Mouse (Mus musculus): ENCODE data around the gene Tex19.2. TPM values are rescaled to one million over a fixed set of nuclear protein-coding genes. Genes with fewer than 3 reads are reported as not detected.

The Tex19.2 gene
- polyA plus RNA-seq, 1 experiment from 2014 or later = not detected

GRCm38 (mm10) chr11:121101124-121101805, 17.2 kb downstream of the Tex19.2 start:
- ATAC-seq (ENCODE audit: low FRiP score) (no peak), DNase-seq (ENCODE audit: low spot score) (no peak)
- no peak overlapping the region for H3K4me2 ChIP-seq (replicated peaks; ENCODE audit: low read depth, low read length)
- H3K9me3 ChIP-seq (ENCODE audit: control insufficient read depth, low read length) = no peaks in the 10 kb centered on the region
- H3K27me3 ChIP-seq (ENCODE audit: control insufficient read depth, insufficient read depth, low read length) = no peaks in the 10 kb centered on the region
- no peak overlapping the region for H3K27ac ChIP-seq (ENCODE audit: low read depth, low read length)
- WGBS = 92% methylated on average over 4 of the region's 4 CpGs
- H3K4me1 ChIP-seq (replicated peaks; ENCODE audit: control insufficient read depth, insufficient read depth, low read length) = no peaks in the 10 kb centered on the region
- no peak overlapping the region for H3K9ac ChIP-seq (ENCODE audit: low read depth, low read length)
- H3K36me3 ChIP-seq (ENCODE audit: control insufficient read depth, insufficient read depth, low read length) = no peaks in the 10 kb centered on the region
- H3K4me3 ChIP-seq (ENCODE audit: low read depth, low read length) = no peak overlapping the region

- H3K36me3 ChIP-seq (ENCODE audit: control insufficient read depth, insufficient read depth, low read length) = no peaks in the 10 kb centered on the region
- H3K27me3 ChIP-seq (ENCODE audit: control insufficient read depth, insufficient read depth, low read length) = no peaks in the 10 kb centered on the region
- DNase-seq (ENCODE audit: low spot score) = no peak
- H3K4me1 ChIP-seq (replicated peaks; ENCODE audit: control insufficient read depth, insufficient read depth, low read length) = no peaks in the 10 kb centered on the region
- H3K4me2 ChIP-seq (replicated peaks; ENCODE audit: low read depth, low read length) = no peak overlapping the region
- H3K9me3 ChIP-seq (ENCODE audit: control insufficient read depth, low read length) = no peaks in the 10 kb centered on the region
- no peak overlapping the region for H3K9ac ChIP-seq (ENCODE audit: low read depth, low read length)
- ATAC-seq (ENCODE audit: low FRiP score) = no peak
- no peak overlapping the region for H3K27ac ChIP-seq (ENCODE audit: low read depth, low read length)
- WGBS = 80% methylated on average over 7 of the region's 7 CpGs
- no peak overlapping the region for H3K4me3 ChIP-seq (ENCODE audit: low read depth, low read length)
These were observed 17.8 kb downstream of the Tex19.2 start for GRCm38 (mm10) chr11:121100692-121101091.

DNA sequence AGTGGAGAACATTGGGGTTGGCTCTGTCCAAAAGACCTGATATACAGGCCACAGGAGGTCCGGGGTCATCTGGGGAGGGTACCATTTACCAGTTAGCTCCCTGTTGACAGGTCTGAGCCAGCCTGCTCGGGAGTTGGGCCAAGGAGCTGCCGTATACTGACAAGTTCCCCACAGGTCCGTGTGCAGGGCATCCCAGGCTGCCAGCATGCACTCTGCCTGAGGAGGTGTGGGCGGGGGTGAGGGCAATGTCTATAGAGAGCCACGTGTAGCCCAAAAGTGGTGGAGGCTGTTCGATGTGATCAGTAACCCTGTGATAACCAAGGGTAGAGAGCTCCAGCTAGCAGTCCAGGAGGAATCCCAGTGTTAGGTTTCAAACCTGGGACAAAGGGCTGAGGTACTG, 18.7 kb downstream of the Tex19.2 start:
- Histone ChIP-seq H3K4me3 (ENCODE audit: low read depth, low read length) (no peak overlapping the region), H3K27ac (ENCODE audit: low read depth, low read length) (no peak overlapping the region), H3K36me3 (ENCODE audit: control insufficient read depth, insufficient read depth, low read length) (no peaks in the 10 kb centered on the region), H3K9me3 (ENCODE audit: control insufficient read depth, low read length) (no peaks in the 10 kb centered on the region), H3K4me2 (replicated peaks; ENCODE audit: low read depth, low read length) (no peak overlapping the region), H3K27me3 (ENCODE audit: control insufficient read depth, insufficient read depth, low read length) (no peaks in the 10 kb centered on the region), H3K4me1 (replicated peaks; ENCODE audit: control insufficient read depth, insufficient read depth, low read length) (no peaks in the 10 kb centered on the region), H3K9ac (ENCODE audit: low read depth, low read length) (no peak overlapping the region)
- WGBS = 77% methylated on average over 7 of the region's 7 CpGs
- ATAC-seq (ENCODE audit: low FRiP score) (no peak), DNase-seq (ENCODE audit: low spot score) (no peak)

DNA sequence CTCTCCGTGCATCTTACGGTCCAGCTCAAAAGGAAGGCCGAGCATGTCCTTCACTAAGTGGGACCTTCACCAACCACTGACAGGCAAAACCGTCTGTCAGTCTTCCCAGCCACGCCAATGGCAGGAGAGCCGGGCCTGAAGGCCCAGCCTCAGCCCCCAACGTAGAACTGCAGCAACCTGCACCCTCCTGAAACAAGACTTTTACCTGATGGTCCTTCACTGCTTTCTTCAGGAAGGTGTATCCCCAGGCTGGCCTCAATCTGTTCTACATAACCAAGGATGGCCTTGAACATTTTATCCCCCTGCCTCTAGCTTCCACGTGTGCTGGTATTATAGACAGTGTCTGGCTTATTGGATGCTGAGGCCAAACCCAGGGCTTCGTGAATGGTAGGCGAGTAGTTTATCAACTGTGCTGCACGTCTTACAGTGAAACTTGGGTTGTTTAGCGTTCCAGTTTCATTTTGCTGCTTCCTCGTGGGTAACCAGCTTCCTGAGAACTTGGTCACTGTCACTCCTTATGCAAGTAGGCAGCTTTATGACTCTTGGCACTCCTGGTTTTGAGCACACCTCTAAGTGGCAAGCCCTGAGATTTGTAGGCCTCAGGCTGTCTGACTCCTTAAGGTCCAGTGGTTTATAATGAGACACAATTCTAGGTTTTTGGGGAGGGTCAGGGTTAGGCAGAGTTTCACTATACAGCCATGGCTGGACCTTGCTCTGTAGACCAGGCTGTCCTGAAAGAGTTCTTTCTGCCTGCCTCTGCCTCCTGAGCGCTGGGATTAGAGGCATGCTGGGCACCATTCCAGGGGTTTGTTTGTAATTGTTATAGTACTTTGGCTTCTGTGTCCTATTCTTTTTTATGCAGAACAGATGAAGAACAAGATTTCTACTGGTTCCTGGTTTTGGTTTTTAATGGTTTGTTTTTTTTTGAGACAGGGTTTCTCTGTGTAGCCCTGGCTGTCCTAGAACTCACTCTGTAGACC, 25.6 kb downstream of the Tex19.2 start:
- H3K27me3 ChIP-seq (ENCODE audit: control insufficient read depth, insufficient read depth, low read length) = no peaks in the 10 kb centered on the region
- DNase-seq (ENCODE audit: low spot score) = no peak

DNA sequence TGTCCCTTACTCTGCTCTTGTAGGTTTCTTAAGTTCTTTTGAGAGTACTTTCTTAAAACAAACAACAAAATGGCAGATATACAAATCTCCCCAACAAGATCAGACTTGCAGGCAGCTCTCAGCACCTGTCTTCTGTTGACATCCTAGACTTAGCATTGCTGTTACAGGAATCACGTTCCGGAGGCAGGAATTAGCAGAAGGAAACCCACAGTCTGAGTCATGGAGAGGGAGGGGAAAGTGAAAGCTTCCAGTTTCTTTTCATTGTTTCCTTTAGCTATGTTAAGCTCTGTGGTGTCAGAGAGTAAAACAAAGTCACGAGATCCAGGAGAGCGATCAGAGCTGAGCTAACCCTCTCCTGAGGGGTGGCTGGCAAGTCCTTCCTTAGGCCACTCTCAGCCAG, 27.5 kb downstream of the Tex19.2 start:
- WGBS = 76% methylated on average over 4 of the region's 4 CpGs
- Histone ChIP-seq H3K27ac (ENCODE audit: low read depth, low read length) (no peak overlapping the region), H3K36me3 (ENCODE audit: control insufficient read depth, insufficient read depth, low read length) (no peaks in the 10 kb centered on the region), H3K9ac (ENCODE audit: low read depth, low read length) (no peak overlapping the region), H3K27me3 (ENCODE audit: control insufficient read depth, insufficient read depth, low read length) (no peaks in the 10 kb centered on the region), H3K4me3 (ENCODE audit: low read depth, low read length) (no peak overlapping the region), H3K4me2 (replicated peaks; ENCODE audit: low read depth, low read length) (no peak overlapping the region), H3K4me1 (replicated peaks; ENCODE audit: control insufficient read depth, insufficient read depth, low read length) (no peaks in the 10 kb centered on the region), H3K9me3 (ENCODE audit: control insufficient read depth, low read length) (no peaks in the 10 kb centered on the region)
- no peak for ATAC-seq (ENCODE audit: low FRiP score)
- no peak for DNase-seq (ENCODE audit: low spot score)

More for the DNA sequence above, 25.6 kb downstream of the Tex19.2 start:
- WGBS = 92% methylated on average over 14 of the region's 14 CpGs
- H3K27ac ChIP-seq (ENCODE audit: low read depth, low read length) = no peak overlapping the region
- H3K36me3 ChIP-seq (ENCODE audit: control insufficient read depth, insufficient read depth, low read length) = no peaks in the 10 kb centered on the region
- no peaks in the 10 kb centered on the region for H3K9me3 ChIP-seq (ENCODE audit: control insufficient read depth, low read length)
- H3K4me3 ChIP-seq (ENCODE audit: low read depth, low read length) = no peak overlapping the region
- ATAC-seq (ENCODE audit: low FRiP score) = no peak
- H3K4me2 ChIP-seq (replicated peaks; ENCODE audit: low read depth, low read length) = no peak overlapping the region
- no peaks in the 10 kb centered on the region for H3K4me1 ChIP-seq (replicated peaks; ENCODE audit: control insufficient read depth, insufficient read depth, low read length)
- no peak overlapping the region for H3K9ac ChIP-seq (ENCODE audit: low read depth, low read length)

GRCm38 (mm10) chr11:121089756-121090546, 28.5 kb downstream of the Tex19.2 start:
- Histone ChIP-seq H3K27ac (ENCODE audit: low read depth, low read length) (no peak overlapping the region), H3K4me2 (replicated peaks; ENCODE audit: low read depth, low read length) (no peak overlapping the region), H3K4me3 (ENCODE audit: low read depth, low read length) (no peak overlapping the region), H3K9me3 (ENCODE audit: control insufficient read depth, low read length) (no peaks in the 10 kb centered on the region), H3K4me1 (replicated peaks; ENCODE audit: control insufficient read depth, insufficient read depth, low read length) (no peaks in the 10 kb centered on the region), H3K9ac (ENCODE audit: low read depth, low read length) (no peak overlapping the region), H3K36me3 (ENCODE audit: control insufficient read depth, insufficient read depth, low read length) (no peaks in the 10 kb centered on the region), H3K27me3 (ENCODE audit: control insufficient read depth, insufficient read depth, low read length) (no peaks in the 10 kb centered on the region)
- no peak for DNase-seq (ENCODE audit: low spot score)
- no peak for ATAC-seq (ENCODE audit: low FRiP score)
- 88% methylated on average over 2 of the region's 2 CpGs for WGBS

GRCm38 (mm10) chr11:121088997-121089396, 29.5 kb downstream of the Tex19.2 start:
- Histone ChIP-seq H3K9ac (ENCODE audit: low read depth, low read length) (no peak overlapping the region), H3K27ac (ENCODE audit: low read depth, low read length) (no peak overlapping the region), H3K4me3 (ENCODE audit: low read depth, low read length) (no peak overlapping the region), H3K36me3 (ENCODE audit: control insufficient read depth, insufficient read depth, low read length) (no peaks in the 10 kb centered on the region), H3K4me2 (replicated peaks; ENCODE audit: low read depth, low read length) (no peak overlapping the region), H3K4me1 (replicated peaks; ENCODE audit: control insufficient read depth, insufficient read depth, low read length) (no peaks in the 10 kb centered on the region), H3K27me3 (ENCODE audit: control insufficient read depth, insufficient read depth, low read length) (no peaks in the 10 kb centered on the region), H3K9me3 (ENCODE audit: control insufficient read depth, low read length) (no peaks in the 10 kb centered on the region)
- no peak for DNase-seq (ENCODE audit: low spot score)
- WGBS = 80% methylated on average over 6 of the region's 6 CpGs
- ATAC-seq (ENCODE audit: low FRiP score) = no peak

GRCm38 (mm10) chr11:121086296-121086695, 32.2 kb downstream of the Tex19.2 start:
- Histone ChIP-seq H3K9me3 (ENCODE audit: control insufficient read depth, low read length) (no peaks in the 10 kb centered on the region), H3K4me1 (replicated peaks; ENCODE audit: control insufficient read depth, insufficient read depth, low read length) (no peaks in the 10 kb centered on the region), H3K9ac (ENCODE audit: low read depth, low read length) (no peak overlapping the region), H3K4me2 (replicated peaks; ENCODE audit: low read depth, low read length) (no peak overlapping the region), H3K4me3 (ENCODE audit: low read depth, low read length) (no peak overlapping the region), H3K27me3 (ENCODE audit: control insufficient read depth, insufficient read depth, low read length) (no peaks in the 10 kb centered on the region), H3K27ac (ENCODE audit: low read depth, low read length) (no peak overlapping the region), H3K36me3 (ENCODE audit: control insufficient read depth, insufficient read depth, low read length) (no peaks in the 10 kb centered on the region)
- ATAC-seq (ENCODE audit: low FRiP score) (no peak), DNase-seq (ENCODE audit: low spot score) (no peak)
- 78% methylated on average over 4 of the region's 4 CpGs for WGBS
